Mouse (Mus musculus): Measurements from ENCODE around the gene Olfr524. TPM values are rescaled to one million over a fixed set of nuclear protein-coding genes. Genes with fewer than 3 reads are reported as not detected.

Gene Olfr524
- polyA plus RNA-seq, 1 experiment from 2014 or later, result not detected

- no peaks in the 10 kb centered on the region for H3K36me3 ChIP-seq (ENCODE audit: control insufficient read depth, insufficient read depth, low read length)
Measured at GRCm38 (mm10) chr7:140217967-140218366, 12.2 kb upstream of the Olfr524 start, which contains the start of gene Cd163l1. Gene Cd163l1 (plus strand): TSS chr7:140218267.

GRCm38 (mm10) chr7:140213841-140214240 lies 8.1 kb upstream of the Olfr524 start:
- no peak for ATAC-seq (ENCODE audit: insufficient read depth, low FRiP score, low TSS enrichment)
- Histone ChIP-seq H3K9ac (ENCODE audit: low read length) (no peak overlapping the region), H3K4me3 (ENCODE audit: low read depth, low read length) (no peak overlapping the region), H3K27me3 (ENCODE audit: control insufficient read depth, insufficient read depth, low read length) (no peaks in the 10 kb centered on the region), H3K9me3 (ENCODE audit: control insufficient read depth, low read length) (no peaks in the 10 kb centered on the region), H3K27ac (ENCODE audit: low read depth, low read length) (no peak overlapping the region), H3K36me3 (ENCODE audit: control insufficient read depth, insufficient read depth, low read length) (no peaks in the 10 kb centered on the region), H3K4me2 (ENCODE audit: low read depth) (no peak overlapping the region), H3K4me1 (ENCODE audit: control insufficient read depth, insufficient read depth, low read length) (no peaks in the 10 kb centered on the region)
- 83% methylated on average over 5 of the region's 5 CpGs for WGBS
- no peak for DNase-seq (ENCODE audit: low spot score)

More at GRCm38 (mm10) chr7:140217967-140218366, 12.2 kb upstream of the Olfr524 start, which contains the start of gene Cd163l1:
- Histone ChIP-seq H3K27ac (ENCODE audit: low read depth, low read length) (no peak within 1 kb of the TSS), H3K9ac (ENCODE audit: low read length) (no peak within 1 kb of the TSS), H3K4me1 (ENCODE audit: control insufficient read depth, insufficient read depth, low read length) (no peaks in the 10 kb centered on the region), H3K4me2 (ENCODE audit: low read depth) (no peak within 1 kb of the TSS), H3K4me3 (ENCODE audit: low read depth, low read length) (no peak within 1 kb of the TSS), H3K27me3 (ENCODE audit: control insufficient read depth, insufficient read depth, low read length) (no peaks in the 10 kb centered on the region), H3K9me3 (ENCODE audit: control insufficient read depth, low read length) (no peaks in the 10 kb centered on the region)
- WGBS, result 90% methylated on average over 2 of the region's 2 CpGs
- no peak for ATAC-seq (ENCODE audit: insufficient read depth, low FRiP score, low TSS enrichment)
- DNase-seq (ENCODE audit: low spot score), result no peak

GRCm38 (mm10) chr7:140208677-140209076 lies 2.9 kb upstream of the Olfr524 start:
- ATAC-seq (ENCODE audit: insufficient read depth, low FRiP score, low TSS enrichment) (no peak), DNase-seq (ENCODE audit: low spot score) (no peak)
- Histone ChIP-seq H3K27ac (ENCODE audit: low read depth, low read length) (no peak overlapping the region), H3K4me1 (ENCODE audit: control insufficient read depth, insufficient read depth, low read length) (no peaks in the 10 kb centered on the region), H3K4me2 (ENCODE audit: low read depth) (no peak overlapping the region), H3K9me3 (ENCODE audit: control insufficient read depth, low read length) (no peaks in the 10 kb centered on the region), H3K9ac (ENCODE audit: low read length) (no peak overlapping the region), H3K36me3 (ENCODE audit: control insufficient read depth, insufficient read depth, low read length) (no peaks in the 10 kb centered on the region), H3K27me3 (ENCODE audit: control insufficient read depth, insufficient read depth, low read length) (no peaks in the 10 kb centered on the region), H3K4me3 (ENCODE audit: low read depth, low read length) (no peak overlapping the region)
- WGBS, result 88% methylated on average over 3 of the region's 3 CpGs

- H3K9me3 ChIP-seq (ENCODE audit: control insufficient read depth, low read length), result no peaks in the 10 kb centered on the region
- H3K27ac ChIP-seq (ENCODE audit: low read depth, low read length), result no peak overlapping the region
- H3K4me3 ChIP-seq (ENCODE audit: low read depth, low read length), result no peak overlapping the region
- H3K27me3 ChIP-seq (ENCODE audit: control insufficient read depth, insufficient read depth, low read length), result no peaks in the 10 kb centered on the region
- no peak overlapping the region for H3K9ac ChIP-seq (ENCODE audit: low read length)
- H3K36me3 ChIP-seq (ENCODE audit: control insufficient read depth, insufficient read depth, low read length), result no peaks in the 10 kb centered on the region
- DNase-seq (ENCODE audit: low spot score) (no peak), ATAC-seq (ENCODE audit: insufficient read depth, low FRiP score, low TSS enrichment) (no peak)
- H3K4me2 ChIP-seq (ENCODE audit: low read depth), result no peak overlapping the region
- 79% methylated on average over 8 of the region's 8 CpGs for WGBS
- H3K4me1 ChIP-seq (ENCODE audit: control insufficient read depth, insufficient read depth, low read length), result no peaks in the 10 kb centered on the region
Measured at GRCm38 (mm10) chr7:140208153-140208552, 2.4 kb upstream of the Olfr524 start.

GRCm38 (mm10) chr7:140206904-140207303 lies 1.1 kb upstream of the Olfr524 start:
- Histone ChIP-seq H3K9me3 (ENCODE audit: control insufficient read depth, low read length) (no peaks in the 10 kb centered on the region), H3K4me3 (ENCODE audit: low read depth, low read length) (no peak overlapping the region), H3K9ac (ENCODE audit: low read length) (no peak overlapping the region), H3K4me1 (ENCODE audit: control insufficient read depth, insufficient read depth, low read length) (no peaks in the 10 kb centered on the region), H3K27me3 (ENCODE audit: control insufficient read depth, insufficient read depth, low read length) (no peaks in the 10 kb centered on the region), H3K27ac (ENCODE audit: low read depth, low read length) (no peak overlapping the region), H3K36me3 (ENCODE audit: control insufficient read depth, insufficient read depth, low read length) (no peaks in the 10 kb centered on the region), H3K4me2 (ENCODE audit: low read depth) (no peak overlapping the region)
- DNase-seq (ENCODE audit: low spot score) (no peak), ATAC-seq (ENCODE audit: insufficient read depth, low FRiP score, low TSS enrichment) (no peak)
- 88% methylated on average over 3 of the region's 3 CpGs for WGBS

- DNase-seq (ENCODE audit: low spot score) (no peak), ATAC-seq (ENCODE audit: insufficient read depth, low FRiP score, low TSS enrichment) (no peak)
Measured at GRCm38 (mm10) chr7:140201090-140201489, 4.7 kb downstream of the Olfr524 start.

GRCm38 (mm10) chr7:140196002-140196401 lies 9.8 kb downstream of the Olfr524 start:
- H3K9me3 ChIP-seq (ENCODE audit: control insufficient read depth, low read length), result no peaks in the 10 kb centered on the region
- no peak overlapping the region for H3K4me2 ChIP-seq (ENCODE audit: low read depth)
- no peaks in the 10 kb centered on the region for H3K27me3 ChIP-seq (ENCODE audit: control insufficient read depth, insufficient read depth, low read length)
- no peak overlapping the region for H3K27ac ChIP-seq (ENCODE audit: low read depth, low read length)
- no peaks in the 10 kb centered on the region for H3K36me3 ChIP-seq (ENCODE audit: control insufficient read depth, insufficient read depth, low read length)
- no peaks in the 10 kb centered on the region for H3K4me1 ChIP-seq (ENCODE audit: control insufficient read depth, insufficient read depth, low read length)
- WGBS, result 87% methylated on average over 8 of the region's 8 CpGs
- ATAC-seq (ENCODE audit: insufficient read depth, low FRiP score, low TSS enrichment), result no peak
- H3K9ac ChIP-seq (ENCODE audit: low read length), result no peak overlapping the region
- DNase-seq (ENCODE audit: low spot score), result no peak
- no peak overlapping the region for H3K4me3 ChIP-seq (ENCODE audit: low read depth, low read length)

More at GRCm38 (mm10) chr7:140201090-140201489, 4.7 kb downstream of the Olfr524 start:
- no peak overlapping the region for H3K27ac ChIP-seq (ENCODE audit: low read depth, low read length)
- no peaks in the 10 kb centered on the region for H3K36me3 ChIP-seq (ENCODE audit: control insufficient read depth, insufficient read depth, low read length)
- WGBS, result 90% methylated on average over 4 of the region's 4 CpGs
- H3K4me2 ChIP-seq (ENCODE audit: low read depth), result no peak overlapping the region
- H3K27me3 ChIP-seq (ENCODE audit: control insufficient read depth, insufficient read depth, low read length), result no peaks in the 10 kb centered on the region
- no peaks in the 10 kb centered on the region for H3K4me1 ChIP-seq (ENCODE audit: control insufficient read depth, insufficient read depth, low read length)
- H3K9ac ChIP-seq (ENCODE audit: low read length), result no peak overlapping the region
- no peaks in the 10 kb centered on the region for H3K9me3 ChIP-seq (ENCODE audit: control insufficient read depth, low read length)
- no peak overlapping the region for H3K4me3 ChIP-seq (ENCODE audit: low read depth, low read length)

GRCm38 (mm10) chr7:140194031-140194430 lies 11.7 kb downstream of the Olfr524 start:
- no peak overlapping the region for H3K4me3 ChIP-seq (ENCODE audit: low read depth, low read length)
- H3K36me3 ChIP-seq (ENCODE audit: control insufficient read depth, insufficient read depth, low read length), result no peaks in the 10 kb centered on the region
- DNase-seq (ENCODE audit: low spot score) (no peak), ATAC-seq (ENCODE audit: insufficient read depth, low FRiP score, low TSS enrichment) (no peak)
- 90% methylated on average over 4 of the region's 4 CpGs for WGBS
- H3K9me3 ChIP-seq (ENCODE audit: control insufficient read depth, low read length), result no peaks in the 10 kb centered on the region
- no peaks in the 10 kb centered on the region for H3K27me3 ChIP-seq (ENCODE audit: control insufficient read depth, insufficient read depth, low read length)
- no peak overlapping the region for H3K4me2 ChIP-seq (ENCODE audit: low read depth)
- no peak overlapping the region for H3K27ac ChIP-seq (ENCODE audit: low read depth, low read length)
- no peak overlapping the region for H3K9ac ChIP-seq (ENCODE audit: low read length)
- no peaks in the 10 kb centered on the region for H3K4me1 ChIP-seq (ENCODE audit: control insufficient read depth, insufficient read depth, low read length)

- H3K27ac ChIP-seq (ENCODE audit: low read depth, low read length), result no peak overlapping the region
Measured at GRCm38 (mm10) chr7:140192851-140193250, 12.9 kb downstream of the Olfr524 start.

More at GRCm38 (mm10) chr7:140192851-140193250, 12.9 kb downstream of the Olfr524 start:
- Histone ChIP-seq H3K4me3 (ENCODE audit: low read depth, low read length) (no peak overlapping the region), H3K9me3 (ENCODE audit: control insufficient read depth, low read length) (no peaks in the 10 kb centered on the region), H3K36me3 (ENCODE audit: control insufficient read depth, insufficient read depth, low read length) (no peaks in the 10 kb centered on the region), H3K4me1 (ENCODE audit: control insufficient read depth, insufficient read depth, low read length) (no peaks in the 10 kb centered on the region), H3K27me3 (ENCODE audit: control insufficient read depth, insufficient read depth, low read length) (no peaks in the 10 kb centered on the region), H3K9ac (ENCODE audit: low read length) (no peak overlapping the region), H3K4me2 (ENCODE audit: low read depth) (no peak overlapping the region)
- no peak for DNase-seq (ENCODE audit: low spot score)
- ATAC-seq (ENCODE audit: insufficient read depth, low FRiP score, low TSS enrichment), result no peak
- WGBS, result 83% methylated on average over 2 of the region's 2 CpGs
